Mouse (Mus musculus) neural tube, embryonic 14.5 days (tissue): ENCODE results near the gene Rcc2. TPM values are rescaled to one million over a fixed set of nuclear protein-coding genes. Genes with fewer than 3 reads are reported as not detected.

Experiments
- microRNA-seq: library from miRNA; unstranded; fragments of <30 nt; microRNA quantifications from one replicate; pipeline ENCODE4, GENCODE M21; 2016
- polyA plus RNA-seq: library from polyadenylated mRNA; unstranded; fragments of >200 nt; fragmentation: Nextera tagmentation; extraction: Ambion mirVana; gene quantifications from 2 replicates; pipeline ENCODE4 v1.2.1, GENCODE M21; 2014

Rcc2 gene
- polyA plus RNA-seq, 1 experiment from 2014 or later: 9.2 TPM

Small RNAs within 50 kb of the gene (microRNA-seq; reads per million reads assigned to microRNA genes)
- gene Gm23045 (not detected), gene Gm25951 (not detected)

Other genes starting within 250 kb of the Rcc2 start
- gene Arhgef10l, start 34.5 kb upstream of the Rcc2 start, polyA plus RNA-seq: 18.8 and 24.4 TPM in 2 replicates
- 0.08 TPM in 1 of 2 replicates, not detected in the other for gene Padi6, start 42.1 kb downstream of the Rcc2 start, polyA plus RNA-seq
- 0.16 and 0.26 TPM in 2 replicates for gene Padi4, start 73.7 kb downstream of the Rcc2 start, polyA plus RNA-seq
- gene Padi3, start 110.1 kb downstream of the Rcc2 start, polyA plus RNA-seq: not detected in 2 replicates
- 0.12 TPM in 1 of 2 replicates, not detected in the other for gene Padi1, start 145.2 kb downstream of the Rcc2 start, polyA plus RNA-seq
- gene Padi2, start 205.8 kb downstream of the Rcc2 start, polyA plus RNA-seq: 0.95 and 2.3 TPM in 2 replicates